Mouse (Mus musculus): ENCODE measurements around the gene Pxylp1. TPM values are rescaled to one million over a fixed set of nuclear protein-coding genes. Genes with fewer than 3 reads are reported as not detected.

Gene Pxylp1
- polyA plus RNA-seq, 1 experiment from 2014 or later: 22.2 TPM

DNA sequence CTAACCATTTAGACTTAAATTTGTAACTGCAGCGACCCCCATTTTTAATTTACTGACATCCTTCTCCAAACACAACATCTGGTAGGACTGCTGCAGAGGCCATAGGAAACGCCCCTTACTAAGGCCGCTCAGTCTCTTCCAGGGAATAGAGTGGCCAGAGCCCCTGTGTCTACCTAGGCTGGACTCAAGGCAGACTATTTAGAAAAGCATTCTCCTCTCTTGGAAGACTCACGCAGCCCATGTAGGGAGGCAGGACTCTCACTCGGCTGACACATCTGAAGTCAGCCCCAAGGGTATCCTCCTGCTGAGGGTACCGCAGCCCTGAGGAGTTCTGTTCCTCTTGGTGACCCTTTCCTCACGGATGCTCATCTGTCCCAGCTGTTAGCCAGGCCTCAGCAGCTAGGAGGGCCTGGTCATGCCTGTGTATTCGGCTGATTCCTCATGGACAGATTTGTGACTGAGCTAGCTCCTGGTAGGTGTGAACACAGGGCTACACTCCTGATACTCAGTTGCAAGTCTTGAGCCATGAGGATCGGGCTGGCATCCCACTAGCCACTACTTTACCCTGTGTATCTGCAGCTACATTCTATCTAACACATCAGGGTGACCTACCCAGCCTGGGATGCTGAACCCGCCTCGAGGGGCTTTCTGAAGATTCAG lies 73.5 kb downstream of the Pxylp1 start:
- no peak overlapping the region for H3K4me2 ChIP-seq (replicated peaks; ENCODE audit: low read depth, low read length)
- no peaks in the 10 kb centered on the region for H3K4me1 ChIP-seq (ENCODE audit: insufficient read depth, low read length)
- ATAC-seq (ENCODE audit: low FRiP score, low TSS enrichment): 0 out of 2 replicates have a peak, but pooled peaks have one; percentile 27
- no peaks in the 10 kb centered on the region for H3K36me3 ChIP-seq (ENCODE audit: insufficient read depth, low read length)
- H3K27ac ChIP-seq (ENCODE audit: low read length): no peak overlapping the region
- H3K4me3 ChIP-seq (ENCODE audit: low read length): no peak overlapping the region
- WGBS: 62% methylated on average over 11 of the region's 11 CpGs
- no peaks in the 10 kb centered on the region for H3K27me3 ChIP-seq (ENCODE audit: insufficient read depth, low read length)
- no peak overlapping the region for H3K9ac ChIP-seq (replicated peaks; ENCODE audit: low read length)
- no peaks in the 10 kb centered on the region for H3K9me3 ChIP-seq (ENCODE audit: low read length)

DNA sequence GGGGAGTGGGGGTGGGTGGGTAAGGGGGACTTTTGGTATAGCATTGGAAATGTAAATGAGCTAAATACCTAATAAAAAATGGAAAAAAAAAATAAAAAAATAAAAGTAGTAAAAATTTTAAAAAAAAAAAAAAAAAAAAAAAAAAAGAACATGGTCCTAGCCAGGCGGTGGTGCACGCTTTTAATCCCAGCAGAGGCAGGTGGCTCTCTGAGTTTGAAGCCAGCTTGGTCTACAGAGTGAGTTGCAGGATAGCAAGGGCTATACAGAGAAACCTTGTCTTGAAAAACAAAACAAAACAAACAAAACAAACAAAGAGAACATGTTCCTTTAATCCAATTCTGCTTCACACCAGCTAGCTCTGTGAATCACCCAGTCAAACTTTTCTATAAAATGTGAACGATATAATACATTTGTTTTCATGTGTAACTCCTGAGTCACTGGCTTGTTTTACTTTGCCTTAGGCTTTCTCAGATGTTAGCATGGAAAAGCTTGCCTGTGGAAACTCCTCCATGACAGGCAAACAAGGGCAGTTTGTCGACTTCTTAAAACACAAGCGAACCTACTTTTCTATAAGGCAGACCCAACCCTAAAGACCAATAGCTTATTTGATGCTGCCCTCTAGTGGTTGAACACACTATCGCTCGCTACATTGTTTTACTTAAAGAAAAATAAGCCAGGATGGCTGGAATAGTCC lies 74.2 kb downstream of the Pxylp1 start:
- Histone ChIP-seq H3K4me1 (ENCODE audit: insufficient read depth, low read length) (no peaks in the 10 kb centered on the region), H3K36me3 (ENCODE audit: insufficient read depth, low read length) (no peaks in the 10 kb centered on the region), H3K4me2 (replicated peaks; ENCODE audit: low read depth, low read length) (no peak overlapping the region), H3K27ac (ENCODE audit: low read length) (no peak overlapping the region), H3K4me3 (ENCODE audit: low read length) (no peak overlapping the region), H3K27me3 (ENCODE audit: insufficient read depth, low read length) (no peaks in the 10 kb centered on the region), H3K9me3 (ENCODE audit: low read length) (no peaks in the 10 kb centered on the region), H3K9ac (replicated peaks; ENCODE audit: low read length) (no peak overlapping the region)
- peak; percentile 49; the same call in 1 of the 2 replicates for ATAC-seq (ENCODE audit: low FRiP score, low TSS enrichment)
- WGBS: 33% methylated on average over 7 of the region's 7 CpGs

DNA sequence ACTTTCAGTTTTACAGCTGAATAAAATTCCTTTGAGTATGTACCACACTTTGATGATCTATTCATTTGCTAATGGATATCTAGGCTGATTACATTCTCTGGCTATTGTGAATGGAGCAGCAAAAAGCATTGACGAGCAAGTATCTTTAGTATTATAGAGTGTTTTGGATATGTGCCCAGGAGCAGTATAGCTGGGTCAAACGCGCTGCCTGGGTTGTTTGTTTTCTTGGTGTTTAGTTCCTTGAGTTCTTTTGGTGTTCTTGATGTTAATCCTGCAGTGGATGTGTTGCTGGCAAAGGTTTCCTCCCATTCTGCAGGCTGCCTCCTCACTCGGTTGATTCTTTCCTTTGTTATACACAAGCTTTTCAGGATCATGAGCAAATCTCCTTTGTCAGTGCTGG lies 80.5 kb downstream of the Pxylp1 start:
- H3K27me3 ChIP-seq (ENCODE audit: insufficient read depth, low read length): no peaks in the 10 kb centered on the region
- no peak for ATAC-seq (ENCODE audit: low FRiP score, low TSS enrichment)
- 52% methylated on average over 4 of the region's 4 CpGs for WGBS
- H3K27ac ChIP-seq (ENCODE audit: low read length): no peak overlapping the region
- no peaks in the 10 kb centered on the region for H3K4me1 ChIP-seq (ENCODE audit: insufficient read depth, low read length)
- no peaks in the 10 kb centered on the region for H3K36me3 ChIP-seq (ENCODE audit: insufficient read depth, low read length)
- H3K9ac ChIP-seq (replicated peaks; ENCODE audit: low read length): no peak overlapping the region
- no peak overlapping the region for H3K4me2 ChIP-seq (replicated peaks; ENCODE audit: low read depth, low read length)
- no peaks in the 10 kb centered on the region for H3K9me3 ChIP-seq (ENCODE audit: low read length)
- H3K4me3 ChIP-seq (ENCODE audit: low read length): no peak overlapping the region

DNA sequence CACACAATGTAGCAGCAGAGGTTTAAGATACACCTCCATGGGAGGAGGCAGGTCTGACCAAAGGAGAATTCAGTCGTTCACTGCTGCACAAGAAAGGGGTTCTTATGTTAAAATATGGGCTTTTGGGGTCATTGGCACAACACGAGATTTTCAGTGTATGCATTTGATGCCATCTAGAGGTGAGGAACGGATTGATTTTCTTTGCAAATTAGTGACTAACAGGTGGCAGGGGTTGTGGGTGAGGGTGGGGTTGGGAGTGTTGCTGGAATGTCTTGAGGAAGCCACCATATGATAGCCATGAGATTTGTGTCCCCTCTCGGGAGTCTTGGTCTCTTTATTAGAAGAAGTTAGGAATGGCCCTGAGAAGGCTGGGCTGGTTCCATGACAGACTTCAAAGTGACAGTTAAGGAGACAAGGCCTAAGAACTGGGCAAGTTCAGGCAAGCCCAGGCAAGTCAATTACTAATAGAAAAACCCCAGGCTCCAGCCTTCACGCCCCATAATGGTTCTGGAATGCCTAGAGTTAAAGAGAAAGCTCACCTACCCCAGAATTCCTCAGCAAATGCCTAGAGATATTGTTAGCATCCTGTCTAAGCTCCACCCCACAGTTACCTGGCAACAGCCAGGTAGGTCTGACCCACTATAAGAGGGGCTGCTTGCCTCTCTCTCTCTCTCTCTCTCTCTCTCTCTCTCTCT lies 92.2 kb downstream of the Pxylp1 start:
- Histone ChIP-seq H3K9me3 (ENCODE audit: low read length) (no peaks in the 10 kb centered on the region), H3K4me2 (replicated peaks; ENCODE audit: low read depth, low read length) (no peak overlapping the region), H3K9ac (replicated peaks; ENCODE audit: low read length) (no peak overlapping the region), H3K4me3 (ENCODE audit: low read length) (no peak overlapping the region), H3K4me1 (ENCODE audit: insufficient read depth, low read length) (peaks cover 10% of the 10 kb centered on the region; the same call in 1 of the 2 replicates), H3K36me3 (ENCODE audit: insufficient read depth, low read length) (no peaks in the 10 kb centered on the region), H3K27me3 (ENCODE audit: insufficient read depth, low read length) (no peaks in the 10 kb centered on the region), H3K27ac (ENCODE audit: low read length) (no peak overlapping the region)
- 22% methylated on average over 5 of the region's 5 CpGs for WGBS
- ATAC-seq (ENCODE audit: low FRiP score, low TSS enrichment): no peak

DNA sequence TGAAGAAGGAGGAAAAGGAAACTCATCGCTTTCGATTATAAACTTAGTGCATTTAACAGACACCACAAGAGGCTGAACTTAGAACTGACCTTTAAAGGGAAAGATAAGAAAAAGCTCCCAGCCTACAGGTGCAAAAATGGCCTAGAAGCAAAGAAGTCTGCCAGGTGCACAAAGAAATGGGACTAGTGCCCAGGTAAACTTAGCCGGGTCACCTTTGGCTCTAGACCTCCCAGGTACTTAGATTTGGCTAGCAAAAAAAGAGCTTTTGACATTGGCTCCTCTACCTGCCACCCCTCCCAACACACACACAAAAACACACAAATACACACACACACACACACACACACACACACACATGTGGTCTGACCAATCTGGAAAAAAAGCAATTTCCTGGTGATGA lies 95.2 kb downstream of the Pxylp1 start:
- no peak overlapping the region for H3K27ac ChIP-seq (ENCODE audit: low read length)
- H3K9ac ChIP-seq (replicated peaks; ENCODE audit: low read length): no peak overlapping the region
- no peaks in the 10 kb centered on the region for H3K27me3 ChIP-seq (ENCODE audit: insufficient read depth, low read length)
- no peaks in the 10 kb centered on the region for H3K9me3 ChIP-seq (ENCODE audit: low read length)
- H3K4me1 ChIP-seq (ENCODE audit: insufficient read depth, low read length): peaks cover 12% of the 10 kb centered on the region; the same call in 1 of the 2 replicates
- H3K4me3 ChIP-seq (ENCODE audit: low read length): no peak overlapping the region
- 94% methylated on average over 3 of the region's 3 CpGs for WGBS
- no peak overlapping the region for H3K4me2 ChIP-seq (replicated peaks; ENCODE audit: low read depth, low read length)
- H3K36me3 ChIP-seq (ENCODE audit: insufficient read depth, low read length): no peaks in the 10 kb centered on the region
- ATAC-seq (ENCODE audit: low FRiP score, low TSS enrichment): no peak

DNA sequence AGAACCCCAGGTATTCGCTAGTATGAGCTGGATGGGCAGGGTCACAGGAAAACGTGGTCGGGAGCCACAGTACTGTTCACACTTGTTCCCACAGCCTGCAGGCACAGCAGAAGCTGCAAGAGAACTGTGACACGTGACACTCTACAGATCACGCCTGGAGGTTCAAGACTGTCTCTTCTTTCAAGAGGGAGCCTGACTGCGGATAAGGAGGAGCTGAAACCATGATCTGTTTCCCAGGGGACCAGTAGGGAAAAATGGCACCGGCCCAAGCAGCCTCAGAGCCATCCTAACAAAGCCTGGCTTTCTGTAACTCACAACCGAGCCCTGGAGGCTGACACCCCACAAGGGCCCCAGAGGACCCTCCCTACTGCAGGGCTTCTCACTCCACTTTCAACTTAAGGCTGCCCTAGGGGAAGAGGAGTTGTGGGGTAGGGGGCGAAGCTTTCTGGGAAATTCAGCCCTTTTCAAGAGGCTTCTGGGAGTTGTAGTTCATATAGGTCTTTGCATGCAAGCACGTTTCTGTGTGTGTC lies 97.0 kb downstream of the Pxylp1 start:
- peak overlapping the region; percentile 27; the same call in 1 of the 2 replicates for H3K27ac ChIP-seq (ENCODE audit: low read length)
- H3K4me3 ChIP-seq (ENCODE audit: low read length): peak overlapping the region; percentile 42
- peak; percentile 79 for ATAC-seq (ENCODE audit: low FRiP score, low TSS enrichment)
- peak overlapping the region; percentile 58 for H3K4me2 ChIP-seq (replicated peaks; ENCODE audit: low read depth, low read length)
- H3K4me1 ChIP-seq (ENCODE audit: insufficient read depth, low read length): peaks cover 8% of the 10 kb centered on the region; the same call in 1 of the 2 replicates
- H3K27me3 ChIP-seq (ENCODE audit: insufficient read depth, low read length): no peaks in the 10 kb centered on the region
- no peaks in the 10 kb centered on the region for H3K36me3 ChIP-seq (ENCODE audit: insufficient read depth, low read length)
- H3K9ac ChIP-seq (replicated peaks; ENCODE audit: low read length): peak overlapping the region; percentile 66
- WGBS: 8% methylated on average over 10 of the region's 10 CpGs
- H3K9me3 ChIP-seq (ENCODE audit: low read length): no peaks in the 10 kb centered on the region

DNA sequence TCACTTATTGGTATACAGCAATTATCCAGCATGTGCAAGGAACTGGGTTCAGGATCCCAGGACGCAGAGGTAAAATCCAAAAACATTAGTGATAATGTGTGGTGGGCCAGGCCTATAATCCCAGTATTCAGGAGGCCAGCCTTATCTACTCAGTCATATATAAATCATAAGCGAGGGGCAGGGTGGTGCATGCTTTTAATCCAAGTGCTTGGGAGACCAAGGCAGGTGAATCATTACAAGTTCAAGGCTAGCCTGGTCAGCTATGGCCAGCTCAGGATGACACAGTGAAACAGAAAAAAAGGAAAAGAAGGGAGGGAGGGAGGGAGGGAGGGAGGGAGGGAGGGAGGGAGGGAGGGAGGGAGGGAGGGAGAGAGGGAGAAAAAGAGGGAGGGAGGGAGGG lies 97.9 kb downstream of the Pxylp1 start:
- Histone ChIP-seq H3K36me3 (ENCODE audit: insufficient read depth, low read length) (no peaks in the 10 kb centered on the region), H3K9ac (replicated peaks; ENCODE audit: low read length) (no peak overlapping the region), H3K4me1 (ENCODE audit: insufficient read depth, low read length) (peaks cover 8% of the 10 kb centered on the region; the same call in 1 of the 2 replicates), H3K9me3 (ENCODE audit: low read length) (no peaks in the 10 kb centered on the region), H3K4me3 (ENCODE audit: low read length) (no peak overlapping the region), H3K4me2 (replicated peaks; ENCODE audit: low read depth, low read length) (no peak overlapping the region), H3K27ac (ENCODE audit: low read length) (no peak overlapping the region), H3K27me3 (ENCODE audit: insufficient read depth, low read length) (no peaks in the 10 kb centered on the region)
- WGBS: 92% methylated on average over 2 of the region's 2 CpGs
- ATAC-seq (ENCODE audit: low FRiP score, low TSS enrichment): no peak

DNA sequence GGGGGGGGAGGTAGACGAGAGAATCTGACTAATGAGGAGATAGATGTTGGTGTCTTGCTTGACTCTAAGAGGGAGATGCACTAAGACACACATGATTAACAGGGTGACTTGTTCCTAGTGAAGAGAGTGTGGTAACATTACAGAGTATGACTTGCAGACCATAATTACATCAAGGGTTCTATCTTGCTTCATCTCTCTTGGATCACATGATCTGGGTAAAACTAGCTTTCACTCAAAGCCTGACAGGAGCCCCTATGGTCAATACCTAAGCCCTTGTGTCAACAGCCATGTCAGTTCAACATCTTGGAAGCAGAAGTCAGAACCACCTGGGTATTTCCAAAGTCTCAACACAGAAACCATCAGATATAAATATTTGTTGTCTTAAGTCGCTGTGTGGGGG lies 99.9 kb downstream of the Pxylp1 start:
- ATAC-seq (ENCODE audit: low FRiP score, low TSS enrichment): no peak
- no peaks in the 10 kb centered on the region for H3K9me3 ChIP-seq (ENCODE audit: low read length)
- no peaks in the 10 kb centered on the region for H3K27me3 ChIP-seq (ENCODE audit: insufficient read depth, low read length)
- H3K27ac ChIP-seq (ENCODE audit: low read length): no peak overlapping the region
- H3K36me3 ChIP-seq (ENCODE audit: insufficient read depth, low read length): no peaks in the 10 kb centered on the region
- no peak overlapping the region for H3K4me2 ChIP-seq (replicated peaks; ENCODE audit: low read depth, low read length)
- H3K4me1 ChIP-seq (ENCODE audit: insufficient read depth, low read length): peaks cover 16% of the 10 kb centered on the region; the same call in 1 of the 2 replicates
- no peak overlapping the region for H3K9ac ChIP-seq (replicated peaks; ENCODE audit: low read length)
- H3K4me3 ChIP-seq (ENCODE audit: low read length): no peak overlapping the region
- WGBS: 80% methylated on average over 2 of the region's 2 CpGs

DNA sequence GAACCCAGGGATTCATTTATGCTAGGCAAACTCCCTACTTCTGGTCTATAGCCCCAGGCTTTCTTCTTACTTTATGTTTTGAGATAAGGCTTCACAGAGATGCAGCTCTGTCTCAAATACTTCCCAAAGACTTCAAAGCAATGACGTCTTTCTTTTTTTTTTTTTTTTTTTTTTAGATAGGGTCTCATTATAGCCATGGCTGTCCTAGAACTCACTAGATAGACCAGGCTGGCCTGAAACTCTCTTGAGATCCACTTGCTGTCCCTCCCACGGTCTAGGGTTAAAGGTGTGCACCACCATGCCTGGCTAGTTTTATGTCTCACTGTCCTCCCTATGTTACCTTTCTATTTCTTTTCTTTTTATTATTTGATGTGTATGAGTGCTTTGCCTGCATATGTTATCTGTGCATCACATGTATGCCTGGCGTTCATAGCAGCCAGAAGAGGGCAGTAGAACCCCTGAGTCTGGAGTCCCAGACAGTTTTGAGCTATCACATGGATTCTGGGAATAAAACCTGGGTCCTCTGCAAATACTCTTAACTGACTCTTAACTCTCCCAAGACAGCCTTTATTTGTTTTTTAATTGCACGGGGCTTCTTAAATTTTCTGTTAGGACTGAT lies 102.0 kb downstream of the Pxylp1 start:
- H3K4me1 ChIP-seq (ENCODE audit: insufficient read depth, low read length): peaks cover 27% of the 10 kb centered on the region
- H3K9me3 ChIP-seq (ENCODE audit: low read length): no peaks in the 10 kb centered on the region
- H3K27me3 ChIP-seq (ENCODE audit: insufficient read depth, low read length): no peaks in the 10 kb centered on the region

More for the DNA sequence above, 102.0 kb downstream of the Pxylp1 start:
- 52% methylated on average over 4 of the region's 4 CpGs for whole genome bisulfite sequencing
- no peak overlapping the region for H3K4me3 ChIP-seq (ENCODE audit: low read length)
- H3K36me3 ChIP-seq (ENCODE audit: insufficient read depth, low read length): no peaks in the 10 kb centered on the region
- no peak for ATAC-seq (ENCODE audit: low FRiP score, low TSS enrichment)
- no peak overlapping the region for H3K9ac ChIP-seq (replicated peaks; ENCODE audit: low read length)
- no peak overlapping the region for H3K4me2 ChIP-seq (replicated peaks; ENCODE audit: low read depth, low read length)
- H3K27ac ChIP-seq (ENCODE audit: low read length): no peak overlapping the region
